Mouse (Mus musculus) myocyte (in vitro differentiated cells): ENCODE measurements around the gene Dnaaf1. TPM values are rescaled to one million over a fixed set of nuclear protein-coding genes. Genes with fewer than 3 reads are reported as not detected.
A peak's percentile ranks its signal among the peaks of the same experiment; 100 is the strongest.

Source experiments
- H3K27me3 ChIP-seq: one replicate; pipeline ENCODE4 v1.6.1; 2011; ENCODE audit not compliant: control insufficient read depth, insufficient read depth, insufficient read length
- H3K36me3 ChIP-seq: one replicate; pipeline ENCODE4 v1.6.1; 2011; ENCODE audit not compliant: control insufficient read depth, insufficient read depth
- H3K4me2 ChIP-seq: one replicate; pipeline ENCODE4 v1.6.1; 2011; ENCODE audit warnings: low read depth, control low read depth
- H3K4me3 ChIP-seq: one replicate; pipeline ENCODE4 v1.5.1; 2011; ENCODE audit warnings: mild to moderate bottlenecking, control low read depth, moderate library complexity
- H3K79me2 ChIP-seq: one replicate; pipeline ENCODE4 v1.6.1; 2011; ENCODE audit not compliant: control insufficient read depth, insufficient read depth
- H3ac ChIP-seq: one replicate; pipeline ENCODE4 v1.6.1; 2011; ENCODE audit not compliant: control insufficient read depth, insufficient read length
- CEBPB ChIP-seq: IDR thresholded peaks from 2 replicates; pipeline ENCODE4 v1.6.1; 2011; ENCODE audit warnings: mild to moderate bottlenecking, moderate library complexity; ENCODE audit not compliant: poor library complexity, insufficient read depth, severe bottlenecking
- E2F4 ChIP-seq: IDR thresholded peaks from one replicate; pipeline ENCODE4 v1.6.1; 2011; ENCODE audit warnings: mild to moderate bottlenecking, control low read depth, moderate library complexity; ENCODE audit not compliant: insufficient read depth
- MAX ChIP-seq: IDR thresholded peaks from one replicate; pipeline ENCODE4 v1.6.1; 2011; ENCODE audit warnings: low read depth, mild to moderate bottlenecking, control low read depth
- MYOD1 ChIP-seq, 3 experiments: IDR thresholded peaks; one replicate each; pipeline ENCODE4 v1.6.1; 2011; ENCODE audit warnings: control low read depth in 2 of 3, low read depth in 2 of 3, mild to moderate bottlenecking in 2 of 3, moderate library complexity in 1 of 3; ENCODE audit not compliant: insufficient read length in 2 of 3, control insufficient read depth in 1 of 3
- MYOG ChIP-seq, 3 experiments: IDR thresholded peaks; one replicate each; pipeline ENCODE4 v1.6.1; 2011; ENCODE audit warnings: control low read depth in 2 of 3, low read depth in 2 of 3, mild to moderate bottlenecking in 2 of 3; ENCODE audit not compliant: insufficient read length in 2 of 3, control insufficient read depth in 1 of 3, insufficient read depth in 1 of 3
- POLR2A ChIP-seq: IDR thresholded peaks from one replicate; pipeline ENCODE4 v1.6.1; 2011; ENCODE audit warnings: low read depth, mild to moderate bottlenecking, control low read depth, moderate library complexity; ENCODE audit not compliant: insufficient read length
- POLR2AphosphoS2 ChIP-seq: IDR thresholded peaks from one replicate; pipeline ENCODE4 v1.6.1; 2011; ENCODE audit warnings: low read depth, control low read depth; ENCODE audit not compliant: insufficient read length
- REST ChIP-seq: IDR thresholded peaks from one replicate; pipeline ENCODE4 v1.6.1; 2011; ENCODE audit warnings: mild to moderate bottlenecking, control low read depth, moderate library complexity; ENCODE audit not compliant: insufficient read depth, insufficient read length
- SRF ChIP-seq: IDR thresholded peaks from one replicate; pipeline ENCODE4 v1.6.1; 2011; ENCODE audit warnings: low read depth; ENCODE audit not compliant: control insufficient read depth, insufficient read length
- TCF12 ChIP-seq: IDR thresholded peaks from one replicate; pipeline ENCODE4 v1.6.1; 2011; ENCODE audit warnings: mild to moderate bottlenecking, control low read depth; ENCODE audit not compliant: poor library complexity, insufficient read depth, severe bottlenecking
- TCF3 ChIP-seq: IDR thresholded peaks from one replicate; pipeline ENCODE4 v1.6.1; 2011; ENCODE audit warnings: low read depth, control low read depth; ENCODE audit not compliant: insufficient read length
- USF1 ChIP-seq: IDR thresholded peaks from one replicate; pipeline ENCODE4 v1.6.1; 2011; ENCODE audit warnings: low read depth, mild to moderate bottlenecking, control low read depth, moderate library complexity
- polyA plus RNA-seq: library from polyadenylated mRNA; unstranded; fragments of >200 nt; fragmentation: generic; extraction: Trizol; gene quantifications from one replicate; pipeline ENCODE4 v1.2.1, GENCODE M21; 2012; ENCODE audit warnings: missing spikeins

The Dnaaf1 gene
- polyA plus RNA-seq, 1 experiment, result 0.01 TPM

- H3K79me2 ChIP-seq, result peaks cover 100% of the 10 kb centered on the region
- no peak overlapping the region for H3K4me3 ChIP-seq
- H3K4me2 ChIP-seq, result no peak overlapping the region
- no peaks in the 10 kb centered on the region for H3K27me3 ChIP-seq
- H3K36me3 ChIP-seq, result no peaks in the 10 kb centered on the region
- TF ChIP-seq SRF (no peak), CEBPB (no peak), POLR2AphosphoS2 (no peak), MYOG (IDR thresholded peaks at IDR 0.05; ENCODE audit: control insufficient read depth in 1 of 3, insufficient read depth in 1 of 3, insufficient read length in 2 of 3, low read depth in 2 of 3) (no peak), POLR2A (no peak), REST (no peak), MAX (no peak), TCF12 (no peak), MYOD1 (IDR thresholded peaks at IDR 0.05; ENCODE audit: control insufficient read depth in 1 of 3, insufficient read length in 2 of 3, low read depth in 2 of 3) (no peak)
- no peak overlapping the region for H3ac ChIP-seq
These were observed 22.1 kb upstream of the Dnaaf1 start for GRCm38 (mm10) chr8:119552967-119553366.

GRCm38 (mm10) chr8:119555861-119556260, 19.2 kb upstream of the Dnaaf1 start:
- Histone ChIP-seq H3K4me3 (no peak overlapping the region), H3K36me3 (no peaks in the 10 kb centered on the region), H3K79me2 (peaks cover 73% of the 10 kb centered on the region), H3ac (no peak overlapping the region), H3K27me3 (no peaks in the 10 kb centered on the region), H3K4me2 (no peak overlapping the region)
- TF ChIP-seq E2F4 (no peak), POLR2A (no peak), MYOG (IDR thresholded peaks at IDR 0.05; ENCODE audit: control insufficient read depth in 1 of 3, insufficient read depth in 1 of 3, insufficient read length in 2 of 3, low read depth in 2 of 3) (no peak), REST (no peak), POLR2AphosphoS2 (no peak)

- no peaks in the 10 kb centered on the region for H3K36me3 ChIP-seq
- peak overlapping the region; percentile 85 for H3K4me3 ChIP-seq
- H3K79me2 ChIP-seq, result peaks cover 61% of the 10 kb centered on the region
- peak overlapping the region; percentile 100 for H3K4me2 ChIP-seq
- TF ChIP-seq MYOD1 (IDR thresholded peaks at IDR 0.05; ENCODE audit: control insufficient read depth in 1 of 3, insufficient read length in 2 of 3, low read depth in 2 of 3) (no peak), MAX (no peak), POLR2AphosphoS2 (no peak), MYOG (IDR thresholded peaks at IDR 0.05; ENCODE audit: control insufficient read depth in 1 of 3, insufficient read depth in 1 of 3, insufficient read length in 2 of 3, low read depth in 2 of 3) (no peak), TCF3 (no peak), E2F4 (no peak), REST (no peak), USF1 (no peak), TCF12 (no peak), SRF (no peak), POLR2A (no peak), CEBPB (no peak)
- no peaks in the 10 kb centered on the region for H3K27me3 ChIP-seq
- no peak overlapping the region for H3ac ChIP-seq
These were observed 17.9 kb upstream of the Dnaaf1 start for GRCm38 (mm10) chr8:119557132-119557531.

- peak overlapping the region; percentile 85 for H3K4me3 ChIP-seq
- TF ChIP-seq SRF (no peak), POLR2A (peak; percentile 72)
- H3K27me3 ChIP-seq, result no peaks in the 10 kb centered on the region
- H3K4me2 ChIP-seq, result peak overlapping the region; percentile 100
- peak overlapping the region; percentile 80 for H3ac ChIP-seq
- peaks cover under 1% of the 10 kb centered on the region for H3K36me3 ChIP-seq
- peaks cover 52% of the 10 kb centered on the region for H3K79me2 ChIP-seq
These were observed 17.0 kb upstream of the Dnaaf1 start for GRCm38 (mm10) chr8:119557821-119558602.

GRCm38 (mm10) chr8:119558603-119559401, 16.2 kb upstream of the Dnaaf1 start, which contains the start of gene Mbtps1:
Gene Mbtps1 (minus strand): TSS chr8:119558735.
- H3K36me3 ChIP-seq, result peaks cover 8% of the 10 kb centered on the region
- TF ChIP-seq POLR2A (peak; percentile 64), POLR2AphosphoS2 (peak; percentile 45), MYOG (IDR thresholded peaks at IDR 0.05; ENCODE audit: control insufficient read depth in 1 of 3, insufficient read depth in 1 of 3, insufficient read length in 2 of 3, low read depth in 2 of 3) (peak in 1 of 3 experiments; percentile 3), USF1 (no peak)
- H3K4me2 ChIP-seq, result peak within 1 kb of the TSS; percentile 100
- no peaks in the 10 kb centered on the region for H3K27me3 ChIP-seq
- H3K79me2 ChIP-seq, result peaks cover 44% of the 10 kb centered on the region
- H3K4me3 ChIP-seq, result peak within 1 kb of the TSS; percentile 85
- H3ac ChIP-seq, result peak within 1 kb of the TSS; percentile 80
